Mouse (Mus musculus) embryonic facial prominence, embryonic 13.5 days (tissue): ENCODE data around the gene Olfr1252. TPM values are rescaled to one million over a fixed set of nuclear protein-coding genes. Genes with fewer than 3 reads are reported as not detected.
A peak's percentile ranks its signal among the peaks of the same experiment; 100 is the strongest.

Experiments used
- ATAC-seq: fragments of 200-750 bp; cut with Nextera tagmentation; 2 replicates; pipeline ENCODE4 v1.8.0; 2017; ENCODE audit warnings: low read depth; ENCODE audit not compliant: insufficient number of reproducible peaks, insufficient read depth, low FRiP score, low TSS enrichment
- H3K27ac ChIP-seq: fragments of 300-500 bp; sonication (generic); 2 replicates; pipeline ENCODE4 v1.5.1; 2015; ENCODE audit warnings: moderate library complexity, mild to moderate bottlenecking, inconsistent platforms
- H3K27me3 ChIP-seq: fragments of 300-500 bp; sonication (generic); 2 replicates; pipeline ENCODE4 v1.6.1; 2015; ENCODE audit warnings: mild to moderate bottlenecking, inconsistent platforms
- H3K36me3 ChIP-seq: fragments of 300-500 bp; sonication (generic); 2 replicates; pipeline ENCODE4 v1.6.1; 2015; ENCODE audit warnings: mild to moderate bottlenecking, inconsistent platforms
- H3K4me1 ChIP-seq: fragments of 300-500 bp; sonication (generic); 2 replicates; pipeline ENCODE4 v1.6.1; 2015; ENCODE audit warnings: inconsistent platforms
- H3K4me2 ChIP-seq: fragments of 300-500 bp; sonication (generic); 2 replicates; pipeline ENCODE4 v1.6.1; 2015; ENCODE audit warnings: moderate library complexity, mild to moderate bottlenecking, inconsistent platforms
- H3K4me3 ChIP-seq: fragments of 300-500 bp; sonication (generic); 2 replicates; pipeline ENCODE4 v1.5.1; 2015; ENCODE audit warnings: mild to moderate bottlenecking, inconsistent platforms
- H3K9ac ChIP-seq: fragments of 300-500 bp; sonication (generic); 2 replicates; pipeline ENCODE4 v1.6.1; 2015; ENCODE audit warnings: mild to moderate bottlenecking, inconsistent platforms
- H3K9me3 ChIP-seq: fragments of 300-500 bp; sonication (generic); 2 replicates; pipeline ENCODE4 v1.6.1; 2016; ENCODE audit warnings: inconsistent platforms
- WGBS: fragments of 180-500 bp; shearing (Covaris S2); methylation state at CpG from one replicate; pipeline ENCODE4 v1.1.7; 2015; ENCODE audit warnings: mixed read lengths; 5-methylcytosine and 5-hydroxymethylcytosine counted together
- polyA plus RNA-seq: library from polyadenylated mRNA; unstranded; fragments of >200 nt; fragmentation: Nextera tagmentation; extraction: Ambion mirVana; gene quantifications from 2 replicates; pipeline ENCODE4 v1.2.1, GENCODE M21; 2015

Olfr1252 gene
- polyA plus RNA-seq, result not detected in 2 replicates

GRCm38 (mm10) chr2:89724912-89725311, at the start of gene Olfr1252:
TSS of gene Olfr1252 (minus strand) at chr2:89725012.
- no peak within 1 kb of the TSS for H3K4me3 ChIP-seq
- no peaks in the 10 kb centered on the region for H3K4me1 ChIP-seq
- no peak within 1 kb of the TSS for H3K4me2 ChIP-seq
- H3K9me3 ChIP-seq, result no peaks in the 10 kb centered on the region
- H3K36me3 ChIP-seq, result no peaks in the 10 kb centered on the region
- no peaks in the 10 kb centered on the region for H3K27me3 ChIP-seq
- H3K27ac ChIP-seq, result no peak within 1 kb of the TSS
- H3K9ac ChIP-seq, result no peak within 1 kb of the TSS
- 48% methylated on average over 1 of the region's 1 CpGs for WGBS
- ATAC-seq, result no peak

DNA sequence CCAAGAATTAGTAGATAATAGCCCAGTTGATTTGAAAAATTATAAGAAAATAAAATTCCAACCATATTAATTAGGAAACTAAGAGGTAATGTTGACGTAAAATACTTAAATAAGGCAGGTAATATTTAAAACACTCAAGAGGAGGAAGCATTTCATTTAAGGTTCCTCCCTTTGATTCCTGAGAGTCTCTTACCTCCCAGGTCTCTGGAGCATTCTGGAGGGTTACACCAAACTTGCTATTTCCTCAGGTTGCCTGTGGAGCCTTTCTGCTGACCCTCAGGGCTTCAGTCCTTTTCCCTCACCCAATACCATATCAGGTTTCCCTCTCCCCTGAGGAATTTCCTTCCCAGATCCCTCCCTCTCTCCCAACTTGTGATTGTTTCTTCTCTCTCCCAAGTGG, 32.2 kb upstream of the Olfr1252 start, which contains the start of gene Olfr1253:
Olfr1253 (minus strand) TSS at position 101 of the 400 bp plus-strand sequence.
- H3K4me1 ChIP-seq, result no peaks in the 10 kb centered on the region
- 91% methylated on average over 1 of the region's 1 CpGs for WGBS

GRCm38 (mm10) chr2:89691980-89692379, 32.8 kb downstream of the Olfr1252 start:
- 82% methylated on average over 6 of the region's 6 CpGs for WGBS
- H3K27me3 ChIP-seq, result no peaks in the 10 kb centered on the region
- H3K9ac ChIP-seq, result no peak overlapping the region
- peak; percentile 56; the same call in 1 of the 2 replicates for ATAC-seq
- no peak overlapping the region for H3K27ac ChIP-seq
- no peaks in the 10 kb centered on the region for H3K9me3 ChIP-seq
- no peak overlapping the region for H3K4me3 ChIP-seq
- H3K4me2 ChIP-seq, result no peak overlapping the region
- H3K4me1 ChIP-seq, result no peaks in the 10 kb centered on the region
- H3K36me3 ChIP-seq, result no peaks in the 10 kb centered on the region

More for the DNA sequence above, 32.2 kb upstream of the Olfr1252 start, which contains the start of gene Olfr1253:
- H3K27me3 ChIP-seq, result no peaks in the 10 kb centered on the region
- H3K36me3 ChIP-seq, result no peaks in the 10 kb centered on the region
- H3K27ac ChIP-seq, result no peak within 1 kb of the TSS
- H3K4me3 ChIP-seq, result no peak within 1 kb of the TSS
- no peak within 1 kb of the TSS for H3K4me2 ChIP-seq
- ATAC-seq, result no peak
- H3K9ac ChIP-seq, result no peak within 1 kb of the TSS
- no peaks in the 10 kb centered on the region for H3K9me3 ChIP-seq

DNA sequence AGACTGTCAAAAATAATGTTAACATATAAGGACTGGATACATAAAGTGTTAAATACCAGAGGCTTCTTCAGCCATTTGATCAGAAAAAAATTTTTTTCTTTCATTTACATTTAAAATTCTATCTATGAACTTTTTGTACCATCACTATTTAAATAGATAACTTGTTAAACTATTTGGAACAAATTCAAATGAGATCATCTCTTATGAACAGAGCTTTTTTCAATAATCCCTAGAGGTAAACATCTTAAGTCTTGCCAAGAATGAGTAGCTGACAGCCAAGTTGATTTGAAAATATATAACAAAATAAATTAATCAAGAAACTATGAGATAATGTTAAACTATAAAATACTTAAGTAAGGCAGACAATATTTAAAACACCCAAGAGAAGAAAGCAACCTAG, 53.0 kb downstream of the Olfr1252 start, which contains the start of gene Olfr1251:
Olfr1251 (minus strand) TSS at position 101 of the 400 bp plus-strand sequence.
- Histone ChIP-seq H3K4me2 (no peak within 1 kb of the TSS), H3K27me3 (no peaks in the 10 kb centered on the region), H3K4me1 (no peaks in the 10 kb centered on the region), H3K4me3 (no peak within 1 kb of the TSS), H3K9ac (no peak within 1 kb of the TSS), H3K9me3 (no peaks in the 10 kb centered on the region), H3K36me3 (no peaks in the 10 kb centered on the region), H3K27ac (no peak within 1 kb of the TSS)
- ATAC-seq, result no peak

Other genes with a start within 250 kb of the Olfr1252 start
- not detected in 2 replicates for gene Olfr1241, start 237.9 kb downstream of the Olfr1252 start, polyA plus RNA-seq
- gene Olfr1242, start 226.7 kb downstream of the Olfr1252 start, polyA plus RNA-seq, result not detected in 2 replicates
- not detected in 2 replicates for gene Olfr1243, start 193.5 kb downstream of the Olfr1252 start, polyA plus RNA-seq
- not detected in 2 replicates for gene Olfr1245, start 146.6 kb downstream of the Olfr1252 start, polyA plus RNA-seq
- not detected in 2 replicates for gene Olfr1246, start 131.9 kb downstream of the Olfr1252 start, polyA plus RNA-seq
- gene Olfr1247, start 110.9 kb downstream of the Olfr1252 start, polyA plus RNA-seq, result not detected in 2 replicates
- not detected in 2 replicates for gene Olfr1248, start 106.8 kb downstream of the Olfr1252 start, polyA plus RNA-seq
- gene Olfr1249, start 90.0 kb downstream of the Olfr1252 start, polyA plus RNA-seq, result not detected in 2 replicates
- gene Olfr1250, start 63.5 kb downstream of the Olfr1252 start, polyA plus RNA-seq, result not detected in 2 replicates
- not detected in 2 replicates for gene Olfr1251, start 53.1 kb downstream of the Olfr1252 start, polyA plus RNA-seq
- gene Olfr1253, start 32.1 kb upstream of the Olfr1252 start, polyA plus RNA-seq, result not detected in 2 replicates
- gene Olfr1254, start 68.6 kb upstream of the Olfr1252 start, polyA plus RNA-seq, result not detected in 2 replicates
- not detected in 2 replicates for gene Olfr1255, start 87.0 kb upstream of the Olfr1252 start, polyA plus RNA-seq
- not detected in 2 replicates for gene Olfr1256, start 116.5 kb upstream of the Olfr1252 start, polyA plus RNA-seq
- gene Olfr48, start 123.2 kb upstream of the Olfr1252 start, polyA plus RNA-seq, result not detected in 2 replicates
- gene Olfr1257, start 153.4 kb upstream of the Olfr1252 start, polyA plus RNA-seq, result not detected in 2 replicates
- 0.19 TPM in 1 of 2 replicates, not detected in the other for gene Olfr1258, start 202.3 kb upstream of the Olfr1252 start, polyA plus RNA-seq
- not detected in 2 replicates for gene Olfr1259, start 223.7 kb upstream of the Olfr1252 start, polyA plus RNA-seq
- gene Olfr1260, start 249.3 kb upstream of the Olfr1252 start, polyA plus RNA-seq, result not detected in 2 replicates